Mouse (Mus musculus): ENCODE data around the gene Vps45.
"Not testable (repeated sequence)": the region's sequence is repeated elsewhere in the genome, so short reads cannot be mapped to it uniquely, and the experiment has no call there.

The Vps45 gene

GRCm38 (mm10) chr3:95994975-95995801, 63.1 kb downstream of the Vps45 start:
- peak; percentile 49 for DNase-seq

- no peak for DNase-seq
Observed at GRCm38 (mm10) chr3:95994381-95994846, 63.9 kb downstream of the Vps45 start.

- DNase-seq = no peak
Observed at GRCm38 (mm10) chr3:95993881-95994280, 64.4 kb downstream of the Vps45 start.

GRCm38 (mm10) chr3:95992990-95993603, 65.2 kb downstream of the Vps45 start:
- DNase-seq = no peak

- DNase-seq = no peak
Observed at GRCm38 (mm10) chr3:95990413-95990941, 67.8 kb downstream of the Vps45 start.

GRCm38 (mm10) chr3:95988969-95989368, 69.3 kb downstream of the Vps45 start:
- DNase-seq = no peak

- no peak for DNase-seq
Observed at GRCm38 (mm10) chr3:95988138-95988537, 70.1 kb downstream of the Vps45 start.

- DNase-seq = no peak
Observed at GRCm38 (mm10) chr3:95987386-95988110, 70.7 kb downstream of the Vps45 start.

- DNase-seq = no peak
Observed at GRCm38 (mm10) chr3:95986984-95987383, 71.3 kb downstream of the Vps45 start.

- peak; percentile 39 for DNase-seq
Observed at GRCm38 (mm10) chr3:95986001-95986622, 72.2 kb downstream of the Vps45 start.

GRCm38 (mm10) chr3:95985209-95986000, 72.9 kb downstream of the Vps45 start:
- no peak for DNase-seq

GRCm38 (mm10) chr3:95982129-95982528, 76.1 kb downstream of the Vps45 start:
- DNase-seq = no peak

- DNase-seq = no peak
Observed at GRCm38 (mm10) chr3:95980276-95980970, 77.8 kb downstream of the Vps45 start.

GRCm38 (mm10) chr3:95978265-95978664, 80.0 kb downstream of the Vps45 start:
- no peak for DNase-seq

- not testable (repeated sequence) for DNase-seq
Observed at GRCm38 (mm10) chr3:95977587-95977986, 80.7 kb downstream of the Vps45 start.

- DNase-seq = no peak
Observed at GRCm38 (mm10) chr3:95977079-95977478, 81.2 kb downstream of the Vps45 start.

- peak; percentile 88 for DNase-seq
Observed at GRCm38 (mm10) chr3:95972873-95973634, 85.2 kb downstream of the Vps45 start.

- DNase-seq = peak; percentile 50
Observed at GRCm38 (mm10) chr3:95972251-95972872, 85.9 kb downstream of the Vps45 start.

- DNase-seq = not testable (repeated sequence)
Observed at GRCm38 (mm10) chr3:95970661-95971060, 87.6 kb downstream of the Vps45 start.

GRCm38 (mm10) chr3:95969277-95969676, 89.0 kb downstream of the Vps45 start:
- DNase-seq = no peak
